Mouse (Mus musculus): Measurements from ENCODE around the gene Brox. TPM values are rescaled to one million over a fixed set of nuclear protein-coding genes. Genes with fewer than 3 reads are reported as not detected.

Brox gene
- polyA plus RNA-seq (2012): 3.3 and 4.2 TPM in 2 replicates

GRCm38 (mm10) chr1:183296877-183297383 is at the start of gene Brox:
Brox (minus strand) TSS chr1:183297269.

GRCm38 (mm10) chr1:183296465-183296864 is 604 bp downstream of the Brox start, which contains the start of gene Aida:
Aida (plus strand) TSS chr1:183296590.

Other genes with a start within 250 kb of the Brox start
- 11.8 and 18.6 TPM in 2 replicates for gene Disp1, start 75.7 kb downstream of the Brox start, polyA plus RNA-seq (2012)
- 20.8 and 29.3 TPM in 2 replicates for gene Aida, start 679 bp downstream of the Brox start, polyA plus RNA-seq (2012)
- gene Mia3, start 72.3 kb upstream of the Brox start, polyA plus RNA-seq (2012): 25.2 and 29.9 TPM in 2 replicates
- 1.7 and 2.1 TPM in 2 replicates for gene Taf1a, start 91.7 kb upstream of the Brox start, polyA plus RNA-seq (2012)
- gene Hhipl2, start 120.9 kb upstream of the Brox start, polyA plus RNA-seq (2012): 0.03 TPM in 2 replicates